Mouse (Mus musculus): ENCODE results near the gene Rad9a.

The Rad9a gene

GRCm38 (mm10) chr19:4148491-4148806 lies 53.0 kb downstream of the Rad9a start, which contains the start of gene Coro1b:
Gene Coro1b, plus strand, starts transcription at chr19:4148619.
- peak; percentile 96 for DNase-seq (ENCODE audit: extremely low read depth, insufficient read length, low spot score)

- no peak for DNase-seq (ENCODE audit: extremely low read depth, insufficient read length, low spot score)
Observed at GRCm38 (mm10) chr19:4147782-4148490, 53.5 kb downstream of the Rad9a start.

GRCm38 (mm10) chr19:4147022-4147405 lies 54.4 kb downstream of the Rad9a start:
- no peak for DNase-seq (ENCODE audit: extremely low read depth, insufficient read length, low spot score)

- DNase-seq (ENCODE audit: extremely low read depth, insufficient read length, low spot score) = no peak
Observed at GRCm38 (mm10) chr19:4146366-4147021, 55.0 kb downstream of the Rad9a start.

- no peak for DNase-seq (ENCODE audit: extremely low read depth, insufficient read length, low spot score)
Observed at GRCm38 (mm10) chr19:4145936-4146335, 55.5 kb downstream of the Rad9a start.

Measured in 3134 (cell line).